In genomic region chr14:59075845-59076745, GRCm38 (mm10) we compare ENCODE assay signal across 8 mouse cellular contexts.
DNase-seq lines count a peak whose midpoint lies in the region; ATAC-seq and TF ChIP-seq lines count a peak whose summit lies in the region.

No protein-coding gene starts in this region.

- H3K4me1 ChIP-seq in kidney, embryonic 16.5 days (ENCODE audit: insufficient read depth, low read length), result no peaks in the 10 kb centered on the region
- H3K4me1 ChIP-seq in embryonic facial prominence, embryonic 11.5 days (ENCODE audit: control insufficient read depth, insufficient read depth, low read length), result no peaks in the 10 kb centered on the region
- 0 out of 2 replicates have a peak, but pooled peaks cover 4% of the 10 kb centered on the region for H3K4me1 ChIP-seq in heart, postnatal 0 days (ENCODE audit: control insufficient read depth, insufficient read depth)
- no peaks in the 10 kb centered on the region for H3K4me1 ChIP-seq in midbrain, embryonic 16.5 days (ENCODE audit: control insufficient read depth, insufficient read depth, low read length)

- H3K9me3 ChIP-seq in kidney, embryonic 16.5 days (ENCODE audit: low read length), result no peaks in the 10 kb centered on the region
- no peaks in the 10 kb centered on the region for H3K9me3 ChIP-seq in embryonic facial prominence, embryonic 11.5 days (replicated peaks; ENCODE audit: control insufficient read depth, low read length)
- H3K9me3 ChIP-seq in heart, postnatal 0 days (replicated peaks; ENCODE audit: control insufficient read depth, low read length), result no peaks in the 10 kb centered on the region
- H3K9me3 ChIP-seq in midbrain, embryonic 16.5 days (replicated peaks; ENCODE audit: control insufficient read depth, low read length, poor library complexity, severe bottlenecking), result no peaks in the 10 kb centered on the region

- no peak for ATAC-seq in kidney, embryonic 16.5 days (ENCODE audit: low FRiP score, low TSS enrichment)
- no peak for ATAC-seq in embryonic facial prominence, embryonic 11.5 days (replicated peaks; ENCODE audit: insufficient number of reproducible peaks, low FRiP score, low TSS enrichment, low read depth)
- peak; percentile 74 for ATAC-seq in heart, postnatal 0 days (ENCODE audit: insufficient read depth, low read depth)
- 0 out of 2 replicates have a peak, but pooled peaks have one; percentile 25 for ATAC-seq in midbrain, embryonic 16.5 days

- 28% methylated on average over 29 of the region's 29 CpGs for whole genome bisulfite sequencing in kidney, embryonic 16.5 days
- 37% methylated on average over 29 of the region's 29 CpGs for WGBS in embryonic facial prominence, embryonic 11.5 days
- WGBS in heart, postnatal 0 days, result 37% methylated on average over 29 of the region's 29 CpGs
- WGBS in midbrain, embryonic 16.5 days, result 37% methylated on average over 29 of the region's 29 CpGs

- no peak overlapping the region for H3K9ac ChIP-seq in kidney, embryonic 16.5 days (replicated peaks; ENCODE audit: low read length)
- no peak overlapping the region for H3K9ac ChIP-seq in embryonic facial prominence, embryonic 11.5 days (replicated peaks; ENCODE audit: low read length)
- no peak overlapping the region for H3K9ac ChIP-seq in heart, postnatal 0 days (replicated peaks; ENCODE audit: low read depth, low read length)
- H3K9ac ChIP-seq in midbrain, embryonic 16.5 days (ENCODE audit: low read depth, low read length), result no peak overlapping the region

- no peak for TF ChIP-seq CTCF in heart, postnatal 0 days (IDR thresholded peaks at IDR 0.05; ENCODE audit: low read depth)

- no peaks in the 10 kb centered on the region for H3K36me3 ChIP-seq in kidney, embryonic 16.5 days (ENCODE audit: insufficient read depth, low read length)
- H3K36me3 ChIP-seq in embryonic facial prominence, embryonic 11.5 days (replicated peaks; ENCODE audit: control insufficient read depth, insufficient read depth, low read depth, low read length), result no peaks in the 10 kb centered on the region
- no peaks in the 10 kb centered on the region for H3K36me3 ChIP-seq in heart, postnatal 0 days (replicated peaks; ENCODE audit: control insufficient read depth, insufficient read depth, low read length)
- no peaks in the 10 kb centered on the region for H3K36me3 ChIP-seq in midbrain, embryonic 16.5 days (ENCODE audit: control insufficient read depth, insufficient read depth, low read length)

- no peak for DNase-seq in kidney, adult 11 months
- DNase-seq in embryonic facial prominence, embryonic 11.5 days (ENCODE audit: low spot score), result peak; percentile 51
- DNase-seq in heart, postnatal 0 days (ENCODE audit: low spot score), result peak; percentile 51
- DNase-seq in cerebellum, adult 9-10 months, result no peak
- no peak for DNase-seq in spleen, postnatal 14 days (ENCODE audit: low spot score in 2 of 2)
- no peak for DNase-seq in cerebellum, adult 11 months

- no peak for TF ChIP-seq EP300 in heart, postnatal 0 days (IDR thresholded peaks at IDR 0.05; ENCODE audit: low read depth)

- H3K4me2 ChIP-seq in kidney, embryonic 16.5 days (replicated peaks; ENCODE audit: low read depth, low read length), result peak overlapping the region; percentile 28
- H3K4me2 ChIP-seq in embryonic facial prominence, embryonic 11.5 days (ENCODE audit: low read depth, low read length), result peak overlapping the region; percentile 19; the same call in 1 of the 2 replicates
- H3K4me2 ChIP-seq in heart, postnatal 0 days (ENCODE audit: low read depth, low read length), result peak overlapping the region; percentile 25; the same call in 1 of the 2 replicates
- H3K4me2 ChIP-seq in midbrain, embryonic 16.5 days (ENCODE audit: low read length), result peak overlapping the region; percentile 39

- H3K27me3 ChIP-seq in kidney, embryonic 16.5 days (ENCODE audit: insufficient read depth, low read length), result no peaks in the 10 kb centered on the region
- no peaks in the 10 kb centered on the region for H3K27me3 ChIP-seq in embryonic facial prominence, embryonic 11.5 days (ENCODE audit: control insufficient read depth, insufficient read depth, low read length)
- no peaks in the 10 kb centered on the region for H3K27me3 ChIP-seq in heart, postnatal 0 days (ENCODE audit: control insufficient read depth, insufficient read depth, low read length)
- H3K27me3 ChIP-seq in midbrain, embryonic 16.5 days (ENCODE audit: control insufficient read depth, insufficient read depth, low read depth, low read length), result no peaks in the 10 kb centered on the region

- no peak overlapping the region for H3K27ac ChIP-seq in kidney, embryonic 16.5 days (ENCODE audit: low read length)
- H3K27ac ChIP-seq in embryonic facial prominence, embryonic 11.5 days (replicated peaks; ENCODE audit: low read depth, low read length), result no peak overlapping the region
- H3K27ac ChIP-seq in heart, postnatal 0 days (ENCODE audit: low read depth), result peak overlapping the region; percentile 26
- H3K27ac ChIP-seq in midbrain, embryonic 16.5 days (ENCODE audit: low read length), result no peak overlapping the region

- H3K4me3 ChIP-seq in kidney, embryonic 16.5 days (ENCODE audit: low read length), result no peak overlapping the region
- H3K4me3 ChIP-seq in embryonic facial prominence, embryonic 11.5 days (ENCODE audit: low read depth, low read length), result no peak overlapping the region
- H3K4me3 ChIP-seq in heart, postnatal 0 days (ENCODE audit: low read depth, low read length), result no peak overlapping the region
- no peak overlapping the region for H3K4me3 ChIP-seq in midbrain, embryonic 16.5 days (ENCODE audit: low read depth, low read length)

Comparison
In these comparisons a context has a peak if more than half of its experiments do, and no peak if none do; other contexts are left out.
1. ATAC-seq: peak in heart, postnatal 0 days (single experiment) and midbrain, embryonic 16.5 days (single experiment); none in kidney, embryonic 16.5 days (single experiment) and embryonic facial prominence, embryonic 11.5 days (single experiment).
2. DNase-seq: peak in embryonic facial prominence, embryonic 11.5 days (single experiment) and heart, postnatal 0 days (single experiment); none in kidney, adult 11 months (single experiment), cerebellum, adult 9-10 months (single experiment), spleen, postnatal 14 days (0 of 2) and cerebellum, adult 11 months (single experiment).
3. Peak in every context shown above with its lines, with median percentiles within 50 percentile points of each other: H3K4me2 ChIP-seq.